Mouse (Mus musculus) limb, embryonic 11.5 days (tissue): ENCODE measurements around the gene Kdm5a. TPM values are rescaled to one million over a fixed set of nuclear protein-coding genes. Genes with fewer than 3 reads are reported as not detected.

Experiments used
- ATAC-seq: fragments of 200-750 bp; cut with Nextera tagmentation; 2 replicates; pipeline ENCODE4 v1.8.0; 2017; ENCODE audit warnings: low read depth; ENCODE audit not compliant: insufficient number of reproducible peaks, low FRiP score, low TSS enrichment
- DNase-seq: peaks from one replicate; pipeline ENCODE4 v3.0.0-alpha.2; 2015; ENCODE audit warnings: low spot score
- H3K27ac ChIP-seq: fragments of 300-500 bp; sonication (generic); replicated peaks from 2 replicates; pipeline ENCODE4 v1.5.1; 2014; ENCODE audit warnings: low read depth, mild to moderate bottlenecking, low read length
- H3K27me3 ChIP-seq: fragments of 300-500 bp; sonication (generic); 2 replicates; pipeline ENCODE4 v1.6.1; 2014; ENCODE audit warnings: mild to moderate bottlenecking, low read length, mixed read lengths; ENCODE audit not compliant: control insufficient read depth, insufficient read depth
- H3K36me3 ChIP-seq: fragments of 300-500 bp; sonication (generic); 2 replicates; pipeline ENCODE4 v1.6.1; 2014; ENCODE audit warnings: mild to moderate bottlenecking, low read length, moderate library complexity, mixed read lengths; ENCODE audit not compliant: control insufficient read depth, insufficient read depth
- H3K4me1 ChIP-seq: fragments of 300-500 bp; sonication (generic); 2 replicates; pipeline ENCODE4 v1.6.1; 2014; ENCODE audit warnings: low read length, mixed read lengths; ENCODE audit not compliant: control insufficient read depth, insufficient read depth
- H3K4me2 ChIP-seq: fragments of 300-500 bp; sonication (generic); 2 replicates; pipeline ENCODE4 v1.6.1; 2014; ENCODE audit warnings: low read depth, mild to moderate bottlenecking, moderate library complexity; ENCODE audit not compliant: severe bottlenecking
- H3K4me3 ChIP-seq: fragments of 300-500 bp; sonication (generic); 2 replicates; pipeline ENCODE4 v1.5.1; 2014; ENCODE audit warnings: low read depth, low read length
- H3K9ac ChIP-seq: fragments of 300-500 bp; sonication (generic); 2 replicates; pipeline ENCODE4 v1.6.1; 2014; ENCODE audit warnings: mild to moderate bottlenecking, low read length
- H3K9me3 ChIP-seq: fragments of 300-500 bp; sonication (generic); 2 replicates; pipeline ENCODE4 v1.6.1; 2016; ENCODE audit warnings: low read length; ENCODE audit not compliant: control insufficient read depth
- WGBS: fragments of 180-500 bp; shearing (Covaris S2); extraction: QIAGEN DNeasy Blood & Tissue Kit; methylation state at CpG from one replicate; pipeline ENCODE4 v1.1.7; 2014; 5-methylcytosine and 5-hydroxymethylcytosine counted together
- polyA plus RNA-seq: library from polyadenylated mRNA; unstranded; fragments of >200 nt; fragmentation: Nextera tagmentation; extraction: Ambion mirVana; gene quantifications from 2 replicates; pipeline ENCODE4 v1.2.1, GENCODE M21; 2014

The Kdm5a gene
- polyA plus RNA-seq, 1 experiment from 2014 or later = 51.7 TPM

- Histone ChIP-seq H3K4me1 (peaks cover 6% of the 10 kb centered on the region; the same call in 1 of the 2 replicates), H3K9ac (no peak overlapping the region), H3K9me3 (no peaks in the 10 kb centered on the region), H3K36me3 (no peaks in the 10 kb centered on the region), H3K4me3 (no peak overlapping the region), H3K27ac (no peak overlapping the region), H3K4me2 (no peak overlapping the region), H3K27me3 (no peaks in the 10 kb centered on the region)
- DNase-seq (no peak), ATAC-seq (no peak)
- 80% methylated on average over 1 of the region's 1 CpGs for WGBS
These were observed 106.7 kb downstream of the Kdm5a start for GRCm38 (mm10) chr6:120470666-120471065.

- ATAC-seq (no peak), DNase-seq (no peak)
- WGBS = 10% methylated on average over 5 of the region's 5 CpGs
- Histone ChIP-seq H3K27ac (no peak overlapping the region), H3K4me2 (no peak overlapping the region), H3K36me3 (no peaks in the 10 kb centered on the region), H3K27me3 (no peaks in the 10 kb centered on the region), H3K9ac (no peak overlapping the region), H3K9me3 (no peaks in the 10 kb centered on the region), H3K4me1 (peaks cover 6% of the 10 kb centered on the region; the same call in 1 of the 2 replicates), H3K4me3 (no peak overlapping the region)
These were observed 108.1 kb downstream of the Kdm5a start for GRCm38 (mm10) chr6:120471991-120472441.

- 21% methylated on average over 8 of the region's 8 CpGs for WGBS
- ATAC-seq = no peak
These were observed 108.7 kb downstream of the Kdm5a start for GRCm38 (mm10) chr6:120472455-120473140.

GRCm38 (mm10) chr6:120473427-120473826 is 109.5 kb downstream of the Kdm5a start:
- no peak overlapping the region for H3K9ac ChIP-seq
- no peaks in the 10 kb centered on the region for H3K9me3 ChIP-seq
- no peak for ATAC-seq
- H3K4me1 ChIP-seq = peaks cover 6% of the 10 kb centered on the region; the same call in 1 of the 2 replicates
- H3K27ac ChIP-seq = no peak overlapping the region
- no peak overlapping the region for H3K4me3 ChIP-seq
- no peaks in the 10 kb centered on the region for H3K27me3 ChIP-seq
- H3K36me3 ChIP-seq = no peaks in the 10 kb centered on the region
- no peak for DNase-seq
- 54% methylated on average over 5 of the region's 5 CpGs for WGBS
- H3K4me2 ChIP-seq = no peak overlapping the region

More at GRCm38 (mm10) chr6:120472455-120473140, 108.7 kb downstream of the Kdm5a start:
- H3K4me1 ChIP-seq = peaks cover 6% of the 10 kb centered on the region; the same call in 1 of the 2 replicates
- H3K9me3 ChIP-seq = no peaks in the 10 kb centered on the region
- H3K9ac ChIP-seq = no peak overlapping the region
- H3K36me3 ChIP-seq = no peaks in the 10 kb centered on the region
- no peak overlapping the region for H3K4me2 ChIP-seq
- no peak for DNase-seq
- no peaks in the 10 kb centered on the region for H3K27me3 ChIP-seq
- H3K4me3 ChIP-seq = no peak overlapping the region
- no peak overlapping the region for H3K27ac ChIP-seq

- ATAC-seq (no peak), DNase-seq (no peak)
- Histone ChIP-seq H3K9ac (no peak overlapping the region), H3K4me3 (no peak overlapping the region), H3K4me1 (peaks cover 6% of the 10 kb centered on the region; the same call in 1 of the 2 replicates), H3K27ac (no peak overlapping the region), H3K36me3 (no peaks in the 10 kb centered on the region), H3K9me3 (no peaks in the 10 kb centered on the region), H3K4me2 (no peak overlapping the region), H3K27me3 (no peaks in the 10 kb centered on the region)
- 84% methylated on average over 8 of the region's 8 CpGs for WGBS
These were observed 111.4 kb downstream of the Kdm5a start for GRCm38 (mm10) chr6:120475288-120475687.

- Histone ChIP-seq H3K4me3 (no peak overlapping the region), H3K4me1 (no peaks in the 10 kb centered on the region), H3K9me3 (no peaks in the 10 kb centered on the region), H3K27me3 (no peaks in the 10 kb centered on the region), H3K27ac (no peak overlapping the region), H3K36me3 (no peaks in the 10 kb centered on the region), H3K4me2 (no peak overlapping the region), H3K9ac (no peak overlapping the region)
- ATAC-seq (no peak), DNase-seq (no peak)
- WGBS = 82% methylated on average over 2 of the region's 2 CpGs
These were observed 115.4 kb downstream of the Kdm5a start for GRCm38 (mm10) chr6:120479302-120479701.

- H3K9me3 ChIP-seq = no peaks in the 10 kb centered on the region
- H3K4me3 ChIP-seq = no peak overlapping the region
- no peak overlapping the region for H3K27ac ChIP-seq
- 87% methylated on average over 5 of the region's 5 CpGs for WGBS
- no peak overlapping the region for H3K4me2 ChIP-seq
- ATAC-seq (no peak), DNase-seq (no peak)
- no peaks in the 10 kb centered on the region for H3K4me1 ChIP-seq
- no peak overlapping the region for H3K9ac ChIP-seq
- H3K36me3 ChIP-seq = no peaks in the 10 kb centered on the region
- no peaks in the 10 kb centered on the region for H3K27me3 ChIP-seq
These were observed 116.4 kb downstream of the Kdm5a start for GRCm38 (mm10) chr6:120480361-120480760.

- Histone ChIP-seq H3K27ac (no peak overlapping the region), H3K4me2 (no peak overlapping the region), H3K9me3 (no peaks in the 10 kb centered on the region), H3K4me3 (no peak overlapping the region), H3K27me3 (no peaks in the 10 kb centered on the region), H3K4me1 (no peaks in the 10 kb centered on the region), H3K9ac (no peak overlapping the region), H3K36me3 (no peaks in the 10 kb centered on the region)
- no peak for DNase-seq
- WGBS = 93% methylated on average over 6 of the region's 6 CpGs
- no peak for ATAC-seq
These were observed 117.6 kb downstream of the Kdm5a start for GRCm38 (mm10) chr6:120481538-120481937.
